Mouse (Mus musculus) liver, postnatal 0 days (tissue): Measurements from ENCODE around the gene Tert.

ENCODE experiments used
- CTCF ChIP-seq: sonication (generic); IDR thresholded peaks from 2 replicates; pipeline ENCODE4 v1.5.1; 2016; ENCODE audit warnings: antibody characterized with exemption, low read depth
- EP300 ChIP-seq: IDR thresholded peaks from 2 replicates; pipeline ENCODE4 v1.6.1; 2016; ENCODE audit warnings: antibody characterized with exemption, low read depth, mild to moderate bottlenecking

DNA sequence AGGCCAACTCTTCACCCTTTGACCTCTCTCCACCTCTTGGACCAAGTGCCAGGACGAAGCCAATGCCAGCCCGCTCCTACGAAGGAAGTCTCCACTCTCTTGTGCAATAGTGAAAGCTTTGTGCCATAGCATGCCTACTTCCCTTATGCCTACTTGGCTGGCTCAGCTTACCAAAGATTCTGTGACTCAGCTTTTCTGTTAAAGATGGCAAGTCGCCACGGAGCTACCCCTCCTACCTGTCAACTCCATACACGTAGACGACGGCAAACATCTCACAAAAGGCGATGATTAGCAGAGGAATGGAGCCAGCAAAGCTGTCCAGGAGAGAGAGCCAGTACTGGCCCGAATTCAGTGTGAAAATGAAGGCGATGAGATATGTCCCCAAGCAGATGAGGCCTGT, 57.0 kb downstream of the Tert start:
- no peak for TF ChIP-seq CTCF
- no peak for TF ChIP-seq EP300
